Mouse (Mus musculus): ENCODE measurements around the gene AW011738. TPM values are rescaled to one million over a fixed set of nuclear protein-coding genes. Genes with fewer than 3 reads are reported as not detected.
A peak's percentile ranks its signal among the peaks of the same experiment; 100 is the strongest.

AW011738 gene
- polyA plus RNA-seq, 1 experiment from 2014 or later: 4.5 TPM

GRCm38 (mm10) chr4:156253043-156253442, 49.9 kb downstream of the AW011738 start:
- Histone ChIP-seq H3K27ac (replicated peaks) (no peak overlapping the region), H3K27me3 (peaks cover 16% of the 10 kb centered on the region), H3K4me3 (no peak overlapping the region), H3K9me3 (no peaks in the 10 kb centered on the region), H3K4me1 (replicated peaks) (peaks cover 15% of the 10 kb centered on the region), H3K4me2 (no peak overlapping the region), H3K36me3 (peaks cover 7% of the 10 kb centered on the region), H3K9ac (no peak overlapping the region)
- WGBS: 38% methylated on average over 7 of the region's 7 CpGs
- no peak for ATAC-seq (ENCODE audit: low FRiP score, low read depth)

DNA sequence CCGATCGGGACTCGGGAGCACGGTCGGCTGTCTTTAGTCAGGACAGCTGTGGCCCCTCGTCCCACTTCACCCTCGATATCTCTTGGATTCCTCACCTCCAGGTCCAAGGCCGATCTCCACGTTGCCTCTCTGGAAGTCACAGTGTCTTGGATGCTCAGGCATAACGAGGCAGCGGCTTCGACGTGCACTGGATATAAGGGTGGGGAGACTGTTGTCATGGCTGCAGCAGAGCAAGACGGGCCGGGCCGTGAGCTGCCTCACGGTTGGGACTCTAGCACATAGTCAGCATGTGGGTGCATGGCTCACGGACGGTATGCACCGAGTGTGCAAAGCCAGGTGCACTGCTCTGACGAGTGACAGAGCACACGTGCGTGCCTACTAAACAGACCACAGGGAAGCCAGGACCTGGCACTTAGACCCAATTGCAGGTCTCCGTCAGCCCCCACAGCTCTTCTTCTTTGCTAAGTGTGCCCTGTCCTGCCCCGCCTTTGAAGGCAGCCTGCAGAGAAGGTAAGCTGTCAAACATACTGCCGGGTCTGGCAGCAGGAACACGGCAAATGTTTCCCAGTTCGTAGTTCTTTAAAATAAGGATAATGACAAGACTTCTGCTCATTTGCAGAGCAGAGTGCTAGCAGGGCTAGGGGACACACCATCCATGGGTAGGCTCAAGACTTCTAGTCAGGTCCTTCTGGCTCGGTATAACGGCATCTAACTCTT, 51.4 kb downstream of the AW011738 start:
- H3K27me3 ChIP-seq: peaks cover 16% of the 10 kb centered on the region
- H3K4me3 ChIP-seq: peak overlapping the region; percentile 24
- H3K9ac ChIP-seq: no peak overlapping the region
- H3K27ac ChIP-seq (replicated peaks): no peak overlapping the region
- ATAC-seq (ENCODE audit: low FRiP score, low read depth): peak; percentile 47
- no peaks in the 10 kb centered on the region for H3K36me3 ChIP-seq
- peak overlapping the region; percentile 51 for H3K4me2 ChIP-seq
- H3K4me1 ChIP-seq (replicated peaks): peaks cover 15% of the 10 kb centered on the region
- WGBS: 2% methylated on average over 27 of the region's 30 CpGs
- no peaks in the 10 kb centered on the region for H3K9me3 ChIP-seq

Small RNA genes within 50 kb of the gene (microRNA-seq; reads per million reads assigned to microRNA genes)
- 3.1 reads per million, percentile 13 among the genes with 10 or more reads in this experiment for gene Mir7658

Other genes with a start within 250 kb of the AW011738 start
- 13.4 and 16.6 TPM in 2 replicates for gene C1qtnf12, start 241.0 kb upstream of the AW011738 start, polyA plus RNA-seq (2015; fragmentation: Nextera tagmentation; extraction: Ambion mirVana)
- gene B3galt6, start 210.7 kb upstream of the AW011738 start, polyA plus RNA-seq (2015; fragmentation: Nextera tagmentation; extraction: Ambion mirVana): 33.1 and 35.9 TPM in 2 replicates
- gene Sdf4, start 210.4 kb upstream of the AW011738 start, polyA plus RNA-seq (2015; fragmentation: Nextera tagmentation; extraction: Ambion mirVana): 114 and 120 TPM in 2 replicates
- 0.64 and 0.73 TPM in 2 replicates for gene Tnfrsf4, start 189.5 kb upstream of the AW011738 start, polyA plus RNA-seq (2015; fragmentation: Nextera tagmentation; extraction: Ambion mirVana)
- 1.9 and 2.1 TPM in 2 replicates for gene Tnfrsf18, start 177.1 kb upstream of the AW011738 start, polyA plus RNA-seq (2015; fragmentation: Nextera tagmentation; extraction: Ambion mirVana)
- gene Ttll10, start 143.9 kb upstream of the AW011738 start, polyA plus RNA-seq (2015; fragmentation: Nextera tagmentation; extraction: Ambion mirVana): not detected in 2 replicates
- 30.0 and 32.6 TPM in 2 replicates for gene 9430015G10Rik, start 93.3 kb upstream of the AW011738 start, polyA plus RNA-seq (2015; fragmentation: Nextera tagmentation; extraction: Ambion mirVana)
- 0.43 and 0.53 TPM in 2 replicates for gene Rnf223, start 72.8 kb upstream of the AW011738 start, polyA plus RNA-seq (2015; fragmentation: Nextera tagmentation; extraction: Ambion mirVana)
- 116 TPM in 2 replicates for gene Agrn, start 5.8 kb upstream of the AW011738 start, polyA plus RNA-seq (2015; fragmentation: Nextera tagmentation; extraction: Ambion mirVana)
- 1.5 and 5.1 TPM in 2 replicates for gene Isg15, start 2.5 kb upstream of the AW011738 start, polyA plus RNA-seq (2015; fragmentation: Nextera tagmentation; extraction: Ambion mirVana)
- gene Perm1, start 12.6 kb downstream of the AW011738 start, polyA plus RNA-seq (2015; fragmentation: Nextera tagmentation; extraction: Ambion mirVana): 1.9 and 2.5 TPM in 2 replicates
- 26.1 and 30.4 TPM in 2 replicates for gene Plekhn1, start 31.6 kb downstream of the AW011738 start, polyA plus RNA-seq (2015; fragmentation: Nextera tagmentation; extraction: Ambion mirVana)
- 53.4 and 59.0 TPM in 2 replicates for gene Noc2l, start 32.7 kb downstream of the AW011738 start, polyA plus RNA-seq (2015; fragmentation: Nextera tagmentation; extraction: Ambion mirVana)
- gene Samd11, start 52.4 kb downstream of the AW011738 start, polyA plus RNA-seq (2015; fragmentation: Nextera tagmentation; extraction: Ambion mirVana): 2.2 and 3.9 TPM in 2 replicates
- gene Vmn2r-ps159, start 127.8 kb downstream of the AW011738 start, polyA plus RNA-seq (2015; fragmentation: Nextera tagmentation; extraction: Ambion mirVana): not detected in 2 replicates